7 mouse cellular contexts compared by ENCODE assay signal in genomic region chr11:61577991-61578390, GRCm38 (mm10). TPM values are rescaled to one million over a fixed set of nuclear protein-coding genes. Genes with fewer than 3 reads are reported as not detected.
A peak's percentile ranks its signal among the peaks of the same experiment; 100 is the strongest.
DNase-seq lines count a peak whose midpoint lies in the region; ATAC-seq and TF ChIP-seq lines count a peak whose summit lies in the region.

No protein-coding gene starts in this region.

- no peak for ATAC-seq in liver, embryonic 11.5 days (replicated peaks; ENCODE audit: low FRiP score)
- ATAC-seq in limb, embryonic 12.5 days (ENCODE audit: insufficient number of reproducible peaks, insufficient read depth, low FRiP score, low TSS enrichment, low read depth): no peak
- ATAC-seq in stomach, embryonic 14.5 days (ENCODE audit: insufficient number of reproducible peaks, insufficient read depth, low FRiP score, low read depth): no peak

- no peaks in the 10 kb centered on the region for H3K9me3 ChIP-seq in liver, embryonic 11.5 days (ENCODE audit: control insufficient read depth, low read length)
- H3K9me3 ChIP-seq in limb, embryonic 12.5 days: peaks cover 5% of the 10 kb centered on the region
- no peaks in the 10 kb centered on the region for H3K9me3 ChIP-seq in stomach, embryonic 14.5 days (ENCODE audit: control insufficient read depth, low read depth, low read length)

- no peak for TF ChIP-seq POLR2A in embryonic fibroblast, embryonic 13.5 days (IDR thresholded peaks at IDR 0.05; ENCODE audit: low read depth, low read length)

- H3K9ac ChIP-seq in liver, embryonic 11.5 days (ENCODE audit: low read depth, low read length): no peak overlapping the region
- H3K9ac ChIP-seq in limb, embryonic 12.5 days (replicated peaks): peak overlapping the region; percentile 91
- peak overlapping the region; percentile 89; the same call in 1 of the 2 replicates for H3K9ac ChIP-seq in stomach, embryonic 14.5 days (replicated peaks; ENCODE audit: low read depth, low read length)

- no peaks in the 10 kb centered on the region for H3K36me3 ChIP-seq in liver, embryonic 11.5 days (ENCODE audit: control insufficient read depth, insufficient read depth, low read length)
- H3K36me3 ChIP-seq in limb, embryonic 12.5 days: peaks cover 9% of the 10 kb centered on the region; the same call in 1 of the 2 replicates
- H3K36me3 ChIP-seq in stomach, embryonic 14.5 days (ENCODE audit: control insufficient read depth, insufficient read depth, low read length): no peaks in the 10 kb centered on the region

- H3K4me1 ChIP-seq in liver, embryonic 11.5 days (replicated peaks; ENCODE audit: control insufficient read depth, insufficient read depth, low read length): peaks cover 11% of the 10 kb centered on the region; the same call in 1 of the 2 replicates
- peaks cover 4% of the 10 kb centered on the region; the same call in 1 of the 2 replicates for H3K4me1 ChIP-seq in embryonic fibroblast, embryonic 13.5 days (ENCODE audit: control insufficient read depth, insufficient read depth, low read length)
- peaks cover 13% of the 10 kb centered on the region for H3K4me1 ChIP-seq in limb, embryonic 12.5 days (replicated peaks)
- peaks cover 16% of the 10 kb centered on the region for H3K4me1 ChIP-seq in stomach, embryonic 14.5 days (ENCODE audit: control insufficient read depth, insufficient read depth, low read length)

- no peak overlapping the region for H3K27ac ChIP-seq in liver, embryonic 11.5 days (ENCODE audit: low read depth, low read length)
- no peak overlapping the region for H3K27ac ChIP-seq in embryonic fibroblast, embryonic 13.5 days (ENCODE audit: insufficient read depth, low read length)
- H3K27ac ChIP-seq in limb, embryonic 12.5 days: no peak overlapping the region
- no peak overlapping the region for H3K27ac ChIP-seq in stomach, embryonic 14.5 days (ENCODE audit: low read length)

- peak overlapping the region; percentile 59 for H3K4me3 ChIP-seq in liver, embryonic 11.5 days (ENCODE audit: low read depth, low read length)
- H3K4me3 ChIP-seq in embryonic fibroblast, embryonic 13.5 days (ENCODE audit: insufficient read depth, low read length): peak overlapping the region; percentile 83
- H3K4me3 ChIP-seq in limb, embryonic 12.5 days (replicated peaks): peak overlapping the region; percentile 86
- peak overlapping the region; percentile 95 for H3K4me3 ChIP-seq in stomach, embryonic 14.5 days (ENCODE audit: low read depth, low read length)

- H3K4me2 ChIP-seq in liver, embryonic 11.5 days: peak overlapping the region; percentile 82
- H3K4me2 ChIP-seq in limb, embryonic 12.5 days: peak overlapping the region; percentile 78
- peak overlapping the region; percentile 88 for H3K4me2 ChIP-seq in stomach, embryonic 14.5 days (replicated peaks; ENCODE audit: low read depth, low read length)

- H3K27me3 ChIP-seq in liver, embryonic 11.5 days (replicated peaks; ENCODE audit: control insufficient read depth, insufficient read depth, low read length): peaks cover 20% of the 10 kb centered on the region
- H3K27me3 ChIP-seq in limb, embryonic 12.5 days: no peaks in the 10 kb centered on the region
- no peaks in the 10 kb centered on the region for H3K27me3 ChIP-seq in stomach, embryonic 14.5 days (ENCODE audit: control insufficient read depth, insufficient read depth, low read length)

- no peak for TF ChIP-seq CTCF in embryonic fibroblast, embryonic 13.5 days (IDR thresholded peaks at IDR 0.05; ENCODE audit: borderline replicate concordance, insufficient read depth, low read length)

- DNase-seq in liver, embryonic 11.5 days (ENCODE audit: low spot score): no peak
- no peak for DNase-seq in liver
- DNase-seq in adrenal gland, adult 18-20 months (ENCODE audit: low spot score in 2 of 2): no peak
- no peak for DNase-seq in testis, postnatal 14 days (ENCODE audit: low spot score)

- 20% methylated on average over 5 of the region's 5 CpGs for WGBS in liver, embryonic 11.5 days
- 15% methylated on average over 5 of the region's 5 CpGs for WGBS in limb, embryonic 12.5 days
- WGBS in stomach, embryonic 14.5 days: 12% methylated on average over 5 of the region's 5 CpGs

RNA-seq across cellular contexts. Expression of gene Epn2, which starts 1.5 kb away (rescaled TPM):
- 9.2 and 9.3 TPM in 2 replicates for polyA plus RNA-seq in liver, embryonic 11.5 days (2014; fragmentation: Nextera tagmentation; extraction: Ambion mirVana)
- 34.8 and 35.6 TPM in 2 replicates for polyA plus RNA-seq in embryonic fibroblast, embryonic 13.5 days (2011; ENCODE audit: insufficient read length, low read depth, missing spikeins)
- polyA plus RNA-seq in limb, embryonic 12.5 days (2016; fragmentation: Nextera tagmentation; extraction: Ambion mirVana): 26.7 and 28.5 TPM in 2 replicates
- polyA plus RNA-seq in stomach, embryonic 14.5 days (2014; fragmentation: Nextera tagmentation; extraction: Ambion mirVana): 28.7 and 32.6 TPM in 2 replicates
- 10 to 100 TPM; 16.2 to 25.9 TPM for total RNA-seq in adrenal gland, adult 18-20 months (2021)
